Mouse (Mus musculus) midbrain, embryonic 14.5 days (tissue): ENCODE data around the gene Btnl6. TPM values are rescaled to one million over a fixed set of nuclear protein-coding genes. Genes with fewer than 3 reads are reported as not detected.

Experiments used
- polyA plus RNA-seq: library from polyadenylated mRNA; unstranded; fragments of >200 nt; fragmentation: Nextera tagmentation; extraction: Ambion mirVana; gene quantifications from 2 replicates; pipeline ENCODE4 v1.2.1, GENCODE M21; 2014

The Btnl6 gene
- polyA plus RNA-seq, 1 experiment from 2014 or later, result not detected

Other genes with a start within 250 kb of the Btnl6 start
- gene H2-Aa, start 229.5 kb downstream of the Btnl6 start, polyA plus RNA-seq, result 0.83 TPM in 1 of 2 replicates, not detected in the other
- 2.4 and 2.7 TPM in 2 replicates for gene H2-Eb1, start 211.5 kb downstream of the Btnl6 start, polyA plus RNA-seq
- gene H2-Eb2, start 191.7 kb downstream of the Btnl6 start, polyA plus RNA-seq, result 0.16 TPM in 1 of 2 replicates, not detected in the other
- gene Btnl2, start 162.5 kb downstream of the Btnl6 start, polyA plus RNA-seq, result not detected in 2 replicates
- not detected in 2 replicates for gene Btnl1, start 140.2 kb downstream of the Btnl6 start, polyA plus RNA-seq
- 5.8 and 6.2 TPM in 2 replicates for gene BC051142, start 118.5 kb downstream of the Btnl6 start, polyA plus RNA-seq
- not detected in 2 replicates for gene Btnl4, start 40.0 kb downstream of the Btnl6 start, polyA plus RNA-seq
- gene Notch4, start 46.9 kb upstream of the Btnl6 start, polyA plus RNA-seq, result 9.9 and 10.3 TPM in 2 replicates
- 2.3 and 4.3 TPM in 2 replicates for gene Gpsm3, start 72.5 kb upstream of the Btnl6 start, polyA plus RNA-seq
- 12.8 and 13.5 TPM in 2 replicates for gene Pbx2, start 73.9 kb upstream of the Btnl6 start, polyA plus RNA-seq
- gene Ager, start 80.5 kb upstream of the Btnl6 start, polyA plus RNA-seq, result 1.2 and 1.4 TPM in 2 replicates
- 223 and 269 TPM in 2 replicates for gene Rnf5, start 86.3 kb upstream of the Btnl6 start, polyA plus RNA-seq
- gene Agpat1, start 86.9 kb upstream of the Btnl6 start, polyA plus RNA-seq, result 122 and 123 TPM in 2 replicates
- 6.7 and 9.5 TPM in 2 replicates for gene Egfl8, start 98.6 kb upstream of the Btnl6 start, polyA plus RNA-seq
- gene Ppt2, start 111.2 kb upstream of the Btnl6 start, polyA plus RNA-seq, result 23.4 and 25.5 TPM in 2 replicates
- gene Prrt1, start 112.2 kb upstream of the Btnl6 start, polyA plus RNA-seq, result 12.4 and 13.6 TPM in 2 replicates
- 11.2 and 14.5 TPM in 2 replicates for gene Fkbpl, start 127.4 kb upstream of the Btnl6 start, polyA plus RNA-seq
- gene Atf6b, start 129.8 kb upstream of the Btnl6 start, polyA plus RNA-seq, result 97.1 TPM in 2 replicates
- gene Tnxb, start 153.2 kb upstream of the Btnl6 start, polyA plus RNA-seq, result 0.13 and 0.24 TPM in 2 replicates
- gene C4b, start 226.5 kb upstream of the Btnl6 start, polyA plus RNA-seq, result 0.09 TPM in 1 of 2 replicates, not detected in the other